Mouse (Mus musculus) CH12.LX (cell line): ENCODE measurements at regions not wholly inside any gene's neighbourhood (a gene's known extent, or its start where the extent isn't known, plus 50 kb on each side); places are given as distances from the start of the nearest gene placed in this dataset.

Experiments used
- CTCF ChIP-seq, 2 experiments: IDR thresholded peaks in 1 of 2; conservative IDR thresholded peaks in 1 of 2; 2 replicates each; pipeline ENCODE4 v1.5.1; 2011 to 2012; ENCODE audit warnings: low read depth in 2 of 2, low read length in 2 of 2, improper control_type of control experiment in 1 of 2, inconsistent platforms in 1 of 2, mild to moderate bottlenecking in 1 of 2, moderate library complexity in 1 of 2
- MAX ChIP-seq: IDR thresholded peaks from 2 replicates; pipeline ENCODE4 v1.6.1; 2011; ENCODE audit warnings: low read length, improper control_type of control experiment
- POLR2A ChIP-seq: IDR thresholded peaks from 2 replicates; pipeline ENCODE4 v1.6.1; 2011; ENCODE audit warnings: low read depth, mild to moderate bottlenecking, improper control_type of control experiment, low read length
- SMC3 ChIP-seq: IDR thresholded peaks from 2 replicates; pipeline ENCODE4 v1.6.1; 2011; ENCODE audit warnings: low read depth, low read length, improper control_type of control experiment
- ZNF384 ChIP-seq: IDR thresholded peaks from 2 replicates; pipeline ENCODE4 v1.6.1; 2012; ENCODE audit warnings: low read depth, low read length, improper control_type of control experiment, inconsistent platforms

GRCm38 (mm10) chr8:88948328-88948727, 95.6 kb downstream of the Sall1 start:
- TF ChIP-seq CTCF (conservative IDR thresholded peaks at IDR 0.05 in 1 of 2, IDR thresholded peaks at IDR 0.05 in 1 of 2; ENCODE audit: low read depth in 2 of 2, low read length in 2 of 2) (no peak), MAX (no peak), ZNF384 (no peak), SMC3 (no peak), POLR2A (no peak)
